Mouse (Mus musculus): ENCODE measurements around the gene Mrrf.

GRCm38 (mm10) chr2:36198882-36199262 lies 62.7 kb downstream of the Mrrf start:
- no peak for TF ChIP-seq EP300 (optimal IDR thresholded peaks at IDR 0.05)
- TF ChIP-seq CTCF (IDR thresholded peaks at IDR 0.05; ENCODE audit: low read depth): no peak
